Mouse (Mus musculus) testis, adult 2 months (tissue): ENCODE results near the gene Slc16a2. TPM values are rescaled to one million over a fixed set of nuclear protein-coding genes. Genes with fewer than 3 reads are reported as not detected.

Experiments used
- H3K27ac ChIP-seq: fragments of 200-500 bp; 2 replicates; pipeline ENCODE4 v1.5.1; 2012; ENCODE audit warnings: low read depth, low read length; ENCODE audit not compliant: control insufficient read depth, insufficient read depth
- H3K27me3 ChIP-seq: fragments of 200-500 bp; 2 replicates; pipeline ENCODE4 v1.6.1; 2012; ENCODE audit warnings: mild to moderate bottlenecking, low read length, moderate library complexity; ENCODE audit not compliant: control insufficient read depth, insufficient read depth
- H3K36me3 ChIP-seq: fragments of 200-500 bp; 2 replicates; pipeline ENCODE4 v1.6.1; 2012; ENCODE audit warnings: mild to moderate bottlenecking, low read length; ENCODE audit not compliant: control insufficient read depth, insufficient read depth
- H3K4me1 ChIP-seq: fragments of 200-500 bp; 2 replicates; pipeline ENCODE4 v1.6.1; 2012; ENCODE audit warnings: low read length; ENCODE audit not compliant: control insufficient read depth, insufficient read depth
- H3K4me3 ChIP-seq: fragments of 200-500 bp; 2 replicates; pipeline ENCODE4 v1.5.1; 2012; ENCODE audit warnings: low read depth, mild to moderate bottlenecking, low read length, moderate library complexity, mixed read lengths; ENCODE audit not compliant: control insufficient read depth
- CTCF ChIP-seq: fragments of 200-500 bp; IDR thresholded peaks from 2 replicates; pipeline ENCODE4 v1.5.1; 2012; ENCODE audit warnings: low read depth, mild to moderate bottlenecking, inconsistent platforms, low read length, moderate library complexity; ENCODE audit not compliant: control insufficient read depth, insufficient read depth, insufficient replicate concordance
- POLR2A ChIP-seq: fragments of 200-500 bp; IDR thresholded peaks from 2 replicates; pipeline ENCODE4 v1.6.1; 2012; ENCODE audit warnings: low read depth, mild to moderate bottlenecking, inconsistent platforms, low read length, moderate library complexity; ENCODE audit not compliant: control insufficient read depth
- polyA plus RNA-seq: library from polyadenylated mRNA; depleted of rRNA; stranded (reverse); fragments of >200 nt; gene quantifications from 2 replicates; pipeline ENCODE4 v1.2.3, GENCODE M21; 2012

Slc16a2 gene
- polyA plus RNA-seq, 1 experiment = 1.7 TPM

- H3K4me1 ChIP-seq = no peaks in the 10 kb centered on the region
- H3K36me3 ChIP-seq = no peaks in the 10 kb centered on the region
- H3K27me3 ChIP-seq = no peaks in the 10 kb centered on the region
- TF ChIP-seq POLR2A (no peak), CTCF (no peak)
- no peak overlapping the region for H3K4me3 ChIP-seq
- no peak overlapping the region for H3K27ac ChIP-seq
Observed at GRCm38 (mm10) chrX:103791329-103791728, 30.5 kb downstream of the Slc16a2 start.

- no peak overlapping the region for H3K4me3 ChIP-seq
- TF ChIP-seq CTCF = no peak
- no peak for TF ChIP-seq POLR2A
- no peaks in the 10 kb centered on the region for H3K36me3 ChIP-seq
- no peaks in the 10 kb centered on the region for H3K27me3 ChIP-seq
- H3K27ac ChIP-seq = no peak overlapping the region
- no peaks in the 10 kb centered on the region for H3K4me1 ChIP-seq
Observed at GRCm38 (mm10) chrX:103785681-103786080, 36.1 kb downstream of the Slc16a2 start.

- Histone ChIP-seq H3K27me3 (no peaks in the 10 kb centered on the region), H3K4me3 (no peak overlapping the region)
- no peak for TF ChIP-seq POLR2A
- no peak for TF ChIP-seq CTCF
Observed at GRCm38 (mm10) chrX:103776412-103776811, 45.4 kb downstream of the Slc16a2 start.

GRCm38 (mm10) chrX:103746197-103746596, 75.6 kb downstream of the Slc16a2 start:
- no peak overlapping the region for H3K27ac ChIP-seq
- no peaks in the 10 kb centered on the region for H3K27me3 ChIP-seq
- no peak overlapping the region for H3K4me3 ChIP-seq
- H3K4me1 ChIP-seq = peaks cover 2% of the 10 kb centered on the region; the same call in 1 of the 2 replicates
- H3K36me3 ChIP-seq = no peaks in the 10 kb centered on the region
- no peak for TF ChIP-seq CTCF
- TF ChIP-seq POLR2A = no peak

More at GRCm38 (mm10) chrX:103776412-103776811, 45.4 kb downstream of the Slc16a2 start:
- Histone ChIP-seq H3K27ac (no peak overlapping the region), H3K36me3 (no peaks in the 10 kb centered on the region), H3K4me1 (no peaks in the 10 kb centered on the region)

- Histone ChIP-seq H3K4me3 (no peak overlapping the region), H3K36me3 (no peaks in the 10 kb centered on the region), H3K27ac (no peak overlapping the region), H3K27me3 (no peaks in the 10 kb centered on the region), H3K4me1 (peaks cover 2% of the 10 kb centered on the region; the same call in 1 of the 2 replicates)
- no peak for TF ChIP-seq CTCF
- TF ChIP-seq POLR2A = no peak
Observed at GRCm38 (mm10) chrX:103744171-103745039, 77.4 kb downstream of the Slc16a2 start.

- no peak overlapping the region for H3K27ac ChIP-seq
- no peak overlapping the region for H3K4me3 ChIP-seq
- peaks cover 2% of the 10 kb centered on the region; the same call in 1 of the 2 replicates for H3K4me1 ChIP-seq
- TF ChIP-seq CTCF (no peak), POLR2A (no peak)
- H3K27me3 ChIP-seq = no peaks in the 10 kb centered on the region
- no peaks in the 10 kb centered on the region for H3K36me3 ChIP-seq
Observed at GRCm38 (mm10) chrX:103742057-103742315, 79.8 kb downstream of the Slc16a2 start.

- no peak overlapping the region for H3K27ac ChIP-seq
- no peak overlapping the region for H3K4me3 ChIP-seq
- no peaks in the 10 kb centered on the region for H3K36me3 ChIP-seq
- peaks cover 2% of the 10 kb centered on the region; the same call in 1 of the 2 replicates for H3K4me1 ChIP-seq
- TF ChIP-seq CTCF = no peak
- TF ChIP-seq POLR2A = no peak
- H3K27me3 ChIP-seq = no peaks in the 10 kb centered on the region
Observed at GRCm38 (mm10) chrX:103741215-103742056, 80.3 kb downstream of the Slc16a2 start.
